Mouse (Mus musculus) layer of hippocampus, postnatal 25 days (tissue): ENCODE results near the gene Kcnh1. TPM values are rescaled to one million over a fixed set of nuclear protein-coding genes. Genes with fewer than 3 reads are reported as not detected.

Experiments used
- DNase-seq, 2 experiments: peaks; one replicate each; pipeline ENCODE4 v3.0.0; 2022; ENCODE audit warnings: mixed read lengths in 2 of 2, low spot score in 1 of 2; ENCODE audit errors: extremely low spot score in 1 of 2
- total RNA-seq, 2 experiments: library from RNA; stranded (reverse); gene quantifications; 2 replicates each; pipeline ENCODE4 v1.2.3; 2021

The Kcnh1 gene
- 10 to 100 TPM; 33.3 to 35.7 TPM for total RNA-seq

DNA sequence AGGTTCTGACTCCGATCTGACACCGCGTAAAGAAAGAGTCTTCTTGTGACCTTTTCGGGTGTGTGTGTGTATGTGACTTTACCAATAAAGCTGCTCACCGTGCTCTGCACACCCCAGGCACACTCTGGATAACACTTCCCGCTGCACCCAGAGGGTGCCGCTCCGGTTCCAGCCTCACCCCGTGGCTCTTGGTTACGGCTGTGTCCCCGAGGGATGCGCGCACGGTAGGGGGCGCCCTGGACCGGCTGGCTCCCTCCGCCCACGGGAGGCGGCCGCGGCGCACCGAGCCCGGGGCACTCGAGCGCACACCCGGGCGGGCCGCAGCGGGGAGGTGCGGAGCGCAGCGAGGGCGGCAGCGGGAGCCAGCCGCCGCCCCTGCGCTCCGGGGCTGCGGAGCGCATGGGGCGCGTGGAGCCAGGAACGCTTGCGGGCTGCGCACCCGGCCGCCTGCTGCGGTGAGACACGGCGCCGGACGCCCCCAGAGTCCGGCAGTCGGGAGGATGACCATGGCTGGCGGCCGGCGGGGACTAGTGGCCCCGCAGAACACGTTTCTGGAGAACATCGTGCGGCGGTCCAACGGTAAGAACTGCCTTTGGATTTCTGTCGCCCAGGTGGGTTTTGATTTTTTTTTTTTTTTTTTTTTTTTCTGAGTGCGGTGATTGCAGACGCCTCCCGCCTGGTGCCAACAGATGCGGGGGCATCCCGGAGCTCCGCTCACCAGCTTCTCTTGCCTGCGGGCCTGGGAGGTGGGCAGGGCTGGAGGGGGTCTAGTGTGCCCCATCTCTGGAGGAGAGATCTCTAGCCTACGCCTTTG is at the start of gene Kcnh1:
Gene Kcnh1, plus strand, starts transcription at position 267 of the 814 bp plus-strand sequence.
- DNase-seq, result peak; percentile 96 to 97

GRCm38 (mm10) chr1:192151179-192151578 is 39.4 kb upstream of the Kcnh1 start:
- DNase-seq, result no peak

GRCm38 (mm10) chr1:192171477-192171876 is 19.1 kb upstream of the Kcnh1 start:
- DNase-seq, result no peak

DNA sequence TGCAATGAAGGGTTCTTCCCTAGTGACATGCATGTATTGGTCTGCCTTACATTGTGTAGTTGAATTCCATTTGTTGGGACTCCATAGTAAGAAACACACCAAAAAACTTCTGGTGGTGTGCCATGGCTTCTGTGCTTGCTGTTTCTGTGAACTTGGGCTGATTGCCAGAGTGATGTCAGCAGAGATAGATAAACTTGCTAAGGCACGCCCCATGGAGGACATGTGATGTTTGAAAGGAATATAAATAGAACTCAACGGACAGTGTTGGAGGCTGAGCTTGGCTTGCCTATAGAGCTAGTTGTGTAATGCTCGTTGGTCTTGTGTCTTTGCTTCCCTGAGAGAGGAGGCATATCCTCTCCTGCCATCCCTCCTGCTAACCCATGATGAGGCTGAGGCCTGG is 10.7 kb upstream of the Kcnh1 start:
- no peak for DNase-seq

DNA sequence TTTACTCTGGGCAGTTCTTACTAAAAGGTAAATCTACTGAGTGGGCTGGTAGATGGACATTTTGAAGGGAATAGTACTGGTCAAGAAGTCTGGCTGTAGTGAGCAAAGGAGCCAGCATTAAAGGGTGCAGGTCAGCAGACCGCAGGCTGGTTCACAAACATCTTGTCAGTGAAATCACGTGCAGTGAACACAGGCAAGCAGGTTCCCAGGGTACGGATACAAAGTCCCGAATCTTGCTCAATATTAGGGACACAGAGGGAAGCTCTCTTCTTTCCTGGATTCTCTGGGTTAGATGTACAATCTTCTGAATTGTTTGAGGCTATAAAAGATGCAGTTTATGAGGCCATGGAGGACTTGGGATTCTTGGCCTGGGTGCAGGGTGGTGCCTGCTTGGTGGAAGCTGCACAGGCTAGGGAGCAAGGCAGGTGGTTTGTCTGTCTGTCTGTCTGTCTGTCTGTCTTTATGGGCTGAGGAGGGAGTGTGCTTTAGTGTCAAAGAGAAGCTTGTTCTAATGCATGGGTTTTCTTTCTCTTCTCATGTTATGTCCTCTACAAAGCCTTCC is 8.8 kb upstream of the Kcnh1 start:
- no peak for DNase-seq

DNA sequence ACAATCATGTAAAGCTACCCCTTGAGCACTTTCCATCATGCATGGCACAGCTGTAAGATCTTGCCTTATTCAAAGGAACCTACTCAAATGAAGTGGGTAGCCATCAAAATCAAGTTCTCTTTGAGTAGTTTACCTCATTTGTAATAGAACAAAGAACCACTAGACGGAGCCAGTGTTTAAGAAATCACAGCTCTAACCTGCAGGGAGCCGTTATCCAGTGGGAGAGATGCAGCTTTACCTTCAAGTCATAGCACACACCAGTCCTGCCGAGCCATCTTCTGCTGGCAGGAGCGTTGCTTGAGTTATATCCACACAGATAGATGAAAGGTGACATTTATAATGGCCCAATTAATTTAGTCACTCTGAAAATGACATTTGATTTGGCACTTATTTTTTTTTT is 1.5 kb upstream of the Kcnh1 start:
- DNase-seq, result no peak

GRCm38 (mm10) chr1:192189771-192190170 is 803 bp upstream of the Kcnh1 start:
- no peak for DNase-seq

DNA sequence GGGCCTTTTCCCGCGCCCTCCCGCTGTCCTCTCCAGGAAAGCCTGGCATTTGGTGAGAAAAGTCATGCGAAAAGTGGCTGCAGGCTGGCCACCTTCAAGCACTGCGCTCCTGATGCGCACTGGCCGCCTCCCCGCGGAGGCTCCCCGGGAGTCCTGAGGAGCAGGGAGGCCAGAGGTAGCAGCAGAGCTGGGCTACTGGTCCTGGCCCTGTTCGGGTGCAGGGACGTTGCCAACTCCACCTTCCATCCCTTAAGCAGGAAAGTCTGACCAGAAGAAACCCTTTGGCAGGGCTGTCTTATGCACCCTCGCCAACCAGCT is 707 bp downstream of the Kcnh1 start:
- DNase-seq, result peak in 1 of 2 experiments; percentile 31

GRCm38 (mm10) chr1:192191859-192192258 is 1.3 kb downstream of the Kcnh1 start:
- DNase-seq, result no peak

DNA sequence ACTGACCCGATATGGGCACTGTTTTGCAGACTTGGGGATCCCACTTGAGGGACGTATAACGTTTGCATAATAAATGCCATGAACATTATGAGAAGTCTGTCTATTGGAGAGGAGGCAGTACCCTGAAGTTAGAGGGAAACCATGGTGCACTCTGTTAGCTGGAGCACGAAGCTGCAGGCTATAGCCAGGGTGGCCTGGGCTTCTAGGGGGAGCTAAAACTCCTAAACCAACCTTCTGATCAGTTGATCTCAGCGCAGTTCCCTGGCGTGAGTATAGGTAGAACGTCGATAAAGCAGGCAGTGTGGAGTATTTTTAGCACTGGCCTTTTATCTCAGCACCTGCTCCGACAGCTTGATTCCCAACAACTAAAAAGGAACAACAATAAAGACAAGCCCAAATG is 2.1 kb downstream of the Kcnh1 start:
- DNase-seq, result no peak

DNA sequence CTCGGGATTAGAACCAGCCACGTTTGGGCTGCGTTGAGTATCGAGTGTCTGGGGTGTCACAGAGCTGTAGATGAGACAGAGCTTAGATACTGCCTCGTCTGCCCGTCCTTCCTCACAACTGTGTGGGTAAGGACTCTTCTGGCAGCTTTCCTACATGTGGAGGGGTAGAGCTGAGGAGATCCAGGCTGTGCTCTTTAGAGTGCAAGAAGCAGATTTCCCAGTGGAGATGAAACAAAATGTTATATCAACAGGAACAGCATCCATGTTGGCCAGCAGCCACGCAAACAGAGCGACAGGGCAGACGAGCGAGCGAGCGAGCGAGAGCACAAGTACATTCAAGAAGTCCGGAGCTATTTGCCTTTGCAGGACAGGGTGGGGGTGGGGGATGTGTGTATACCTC is 3.1 kb downstream of the Kcnh1 start:
- no peak for DNase-seq

DNA sequence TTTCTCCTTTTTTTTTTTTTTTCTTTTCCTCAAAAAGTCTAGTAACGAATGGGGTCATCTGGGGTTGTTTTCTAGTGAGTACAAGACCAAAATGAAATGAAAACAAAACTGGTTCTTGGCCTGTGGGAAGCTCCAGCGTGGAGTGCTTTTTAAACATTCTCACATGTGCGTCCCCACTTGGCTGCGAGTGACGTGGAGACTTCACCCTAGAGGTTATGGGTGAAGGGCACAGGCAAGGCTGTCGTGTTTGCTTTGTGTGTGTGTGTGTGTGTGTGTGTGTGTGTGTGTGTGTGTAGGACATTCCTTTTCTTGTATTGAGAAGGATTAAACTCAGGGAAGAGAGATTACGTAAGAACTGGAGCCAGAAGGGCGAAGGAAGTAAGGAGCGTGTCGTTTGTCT is 6.9 kb downstream of the Kcnh1 start:
- DNase-seq, result no peak

DNA sequence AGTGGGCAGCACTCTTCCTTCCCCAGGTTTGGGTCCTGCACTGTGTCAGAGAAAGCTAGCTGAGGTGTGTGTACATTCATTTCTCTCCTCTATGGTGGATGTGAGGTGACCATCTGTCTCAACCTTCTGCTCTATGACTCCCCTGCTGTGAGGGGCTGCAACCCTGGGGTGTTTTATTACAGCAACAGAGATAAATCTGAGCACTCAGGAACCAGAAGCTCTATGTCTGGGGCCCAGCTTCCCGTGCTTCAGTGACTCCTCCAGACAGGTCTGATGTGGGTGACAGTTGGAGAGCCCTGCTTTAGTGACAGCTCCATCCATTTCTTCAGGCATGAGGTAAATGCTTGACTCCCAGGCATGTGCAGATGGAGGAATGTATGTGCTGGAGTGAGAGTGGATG is 12.4 kb downstream of the Kcnh1 start:
- no peak for DNase-seq

- no peak for DNase-seq
These were observed 17.4 kb downstream of the Kcnh1 start for GRCm38 (mm10) chr1:192207956-192208355.

- DNase-seq, result no peak
These were observed 21.9 kb downstream of the Kcnh1 start for GRCm38 (mm10) chr1:192212448-192212847.

- no peak for DNase-seq
These were observed 24.1 kb downstream of the Kcnh1 start for GRCm38 (mm10) chr1:192214666-192215065.

GRCm38 (mm10) chr1:192220156-192220555 is 29.6 kb downstream of the Kcnh1 start:
- DNase-seq, result no peak

DNA sequence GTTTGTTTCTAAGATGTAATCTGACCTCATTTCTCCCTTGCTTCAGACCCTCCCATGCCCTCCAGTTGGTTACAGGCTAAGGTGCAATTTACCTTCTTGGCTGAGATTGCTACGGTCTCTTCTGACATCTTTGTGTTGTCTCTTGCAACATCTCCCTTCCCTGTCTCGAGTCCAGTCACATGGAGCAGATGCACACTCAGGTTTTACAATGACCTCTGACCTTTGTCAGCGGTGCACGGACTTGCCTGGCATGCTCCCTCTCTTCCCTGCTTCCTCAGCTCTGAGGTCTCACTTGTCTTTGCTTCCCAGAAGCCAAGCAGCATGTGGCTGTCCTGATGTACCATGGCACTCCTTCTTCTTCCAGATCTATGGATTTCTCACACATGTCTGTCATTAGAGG is 33.6 kb downstream of the Kcnh1 start:
- DNase-seq, result no peak

GRCm38 (mm10) chr1:192232696-192233095 is 42.1 kb downstream of the Kcnh1 start:
- DNase-seq, result no peak

DNA sequence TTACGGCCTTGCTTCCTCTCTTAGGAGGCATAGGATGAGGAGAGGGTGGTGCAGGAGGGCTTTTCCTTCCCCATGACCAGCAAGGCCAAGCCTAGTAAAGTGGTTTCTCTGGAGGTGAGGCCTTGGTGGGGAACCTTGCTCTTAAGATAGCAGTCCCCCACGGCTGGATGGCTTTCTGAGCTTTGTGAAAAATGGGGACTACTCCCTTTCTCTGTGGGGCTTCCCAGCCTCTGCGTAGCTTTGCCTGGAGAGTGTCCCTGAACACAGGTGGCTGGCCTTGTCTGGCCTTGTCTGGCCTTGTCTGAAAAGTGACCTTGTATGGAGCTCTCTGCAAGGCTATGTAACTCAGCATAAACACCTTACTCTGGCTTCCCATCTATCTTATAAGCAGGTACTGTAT is 56.3 kb downstream of the Kcnh1 start:
- DNase-seq, result no peak

DNA sequence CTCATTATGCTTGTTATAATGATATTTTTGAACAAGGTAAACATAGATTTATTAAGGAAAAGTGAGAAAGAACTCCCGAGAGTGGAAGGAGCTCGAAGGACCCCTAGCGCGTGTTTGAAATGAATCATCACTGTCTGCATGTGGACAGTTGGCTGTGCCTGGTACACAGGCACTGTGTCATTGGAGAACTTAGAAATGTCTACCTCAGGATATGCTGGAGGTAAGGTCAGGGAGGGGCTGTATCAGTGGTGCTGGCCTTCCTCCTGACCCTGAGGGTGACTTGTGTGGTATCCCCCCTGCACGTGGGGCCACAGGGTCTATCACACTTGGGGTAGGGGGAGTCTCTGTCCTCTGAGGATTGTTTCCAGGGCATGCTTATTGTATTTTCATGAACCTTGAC is 68.6 kb downstream of the Kcnh1 start:
- no peak for DNase-seq

GRCm38 (mm10) chr1:192259616-192260015 is 69.0 kb downstream of the Kcnh1 start:
- no peak for DNase-seq
